Mouse (Mus musculus) T-helper 2 cell (primary cell): ENCODE measurements around the gene Dcaf8.

Experiments used
- in situ Hi-C: fragments of 300-600 bp; cut with MboI, MseI; formaldehyde crosslinking; loops from one replicate; pipeline ENCODE4 v1.15.1; 2025; ENCODE audit warnings: high pct_unique_total_duplicates

Gene Dcaf8

DNA sequence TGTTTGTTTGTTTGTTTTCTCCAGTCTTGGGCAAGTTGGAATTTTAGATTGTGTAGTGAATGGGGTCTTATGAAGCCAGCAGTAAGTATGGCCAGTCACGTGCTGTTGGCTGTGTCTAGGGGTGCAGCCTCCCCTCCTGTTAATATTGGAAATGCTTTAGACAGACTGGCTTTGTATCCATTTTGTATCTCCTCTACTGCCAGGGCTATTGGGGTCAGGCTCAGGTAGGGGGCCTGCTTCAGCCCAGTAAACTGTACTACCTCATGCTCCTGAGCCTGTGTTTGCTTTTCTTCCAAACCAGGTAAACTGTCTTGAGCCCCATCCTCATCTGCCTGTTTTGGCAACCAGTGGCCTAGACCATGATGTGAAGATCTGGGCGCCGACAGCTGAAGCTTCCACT, 44.3 kb downstream of the Dcaf8 start:
- in situ Hi-C loops: no loop called here

DNA sequence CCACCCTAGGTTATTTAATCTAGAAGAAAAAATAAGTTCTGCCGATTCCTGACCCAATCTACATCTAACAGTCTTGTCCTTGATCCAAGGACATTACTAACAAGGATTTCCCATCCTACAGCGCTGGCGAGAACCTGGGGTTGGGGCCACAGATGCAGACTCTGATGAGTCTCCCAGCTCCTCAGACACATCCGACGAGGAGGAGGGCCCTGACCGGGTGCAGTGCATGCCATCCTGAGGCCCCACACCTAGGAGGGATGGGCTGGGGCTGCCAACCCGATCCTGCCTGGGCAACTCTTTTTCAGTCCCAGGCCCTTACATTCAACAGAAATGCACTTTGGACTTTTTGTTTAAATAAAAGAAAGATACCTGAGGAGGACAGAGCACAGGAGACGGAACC, 46.6 kb downstream of the Dcaf8 start:
- in situ Hi-C loops: no loop called here

- in situ Hi-C loops: no loop called here
Measured at GRCm38 (mm10) chr1:172197146-172197545, 49.3 kb downstream of the Dcaf8 start.

GRCm38 (mm10) chr1:172197851-172198250, 50.0 kb downstream of the Dcaf8 start:
- in situ Hi-C loops: no loop called here

DNA sequence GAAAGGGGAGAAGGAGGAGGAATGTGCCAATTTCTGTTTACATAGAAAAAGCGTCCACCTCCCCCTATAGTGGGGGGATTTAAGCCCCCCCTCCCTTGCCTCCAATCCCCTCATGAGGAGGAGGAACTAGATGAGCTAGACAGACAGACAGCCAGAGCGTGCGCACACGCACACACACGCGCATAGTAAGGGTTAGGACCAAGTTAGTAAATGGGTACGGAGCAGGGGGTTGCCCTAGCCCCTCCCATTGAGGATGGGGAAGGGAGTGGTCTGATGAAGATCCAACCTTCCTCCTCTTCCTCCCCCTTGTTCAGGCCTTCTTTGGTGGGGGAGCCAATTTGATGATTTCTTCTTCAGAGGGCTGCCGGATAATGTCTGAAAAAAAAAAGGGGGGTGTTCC, 50.4 kb downstream of the Dcaf8 start:
- in situ Hi-C loops: no loop called here

DNA sequence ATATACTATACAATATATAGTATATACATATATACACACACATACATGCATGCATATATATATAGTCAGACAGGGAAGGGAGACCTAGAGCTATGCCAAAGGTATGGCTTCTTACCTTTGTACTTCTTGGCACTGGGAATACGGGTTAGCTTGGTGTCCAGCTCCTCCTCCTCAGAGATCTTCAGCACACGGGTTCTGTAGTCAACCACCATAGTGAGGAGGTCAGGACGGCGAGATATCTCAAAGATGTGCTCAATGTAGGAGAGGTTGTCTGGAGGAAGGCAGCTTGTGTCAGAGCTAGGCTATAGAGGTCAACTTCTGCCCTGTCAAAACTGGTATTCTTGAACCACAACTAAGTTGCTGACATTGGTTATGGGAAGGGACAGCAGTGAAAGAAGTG, 51.1 kb downstream of the Dcaf8 start:
- in situ Hi-C loops: no loop called here

DNA sequence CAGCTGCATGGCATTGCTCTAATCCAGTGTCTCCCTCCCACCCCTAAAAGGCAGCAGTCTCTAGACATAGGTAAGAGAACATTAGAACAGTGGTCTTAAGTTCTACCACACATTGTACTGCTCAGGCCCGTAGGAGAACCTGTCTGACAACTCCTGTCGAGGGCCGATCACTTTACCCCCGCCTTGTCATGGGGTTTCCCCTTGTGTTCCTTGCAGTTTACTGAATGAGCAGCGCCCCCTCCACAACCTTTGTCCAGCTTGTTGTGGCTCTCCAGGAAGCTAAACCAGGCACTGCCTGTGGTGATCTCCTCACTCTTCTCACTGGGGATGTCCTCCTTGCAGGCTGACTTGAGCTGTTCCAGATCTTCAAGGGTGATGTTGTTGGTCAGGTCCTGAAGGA, 52.3 kb downstream of the Dcaf8 start:
- in situ Hi-C loops: loop anchor here (25.0 kb wide), 1 partner anchor 1338 kb away; the partner anchor contains the start of gene Atf6

DNA sequence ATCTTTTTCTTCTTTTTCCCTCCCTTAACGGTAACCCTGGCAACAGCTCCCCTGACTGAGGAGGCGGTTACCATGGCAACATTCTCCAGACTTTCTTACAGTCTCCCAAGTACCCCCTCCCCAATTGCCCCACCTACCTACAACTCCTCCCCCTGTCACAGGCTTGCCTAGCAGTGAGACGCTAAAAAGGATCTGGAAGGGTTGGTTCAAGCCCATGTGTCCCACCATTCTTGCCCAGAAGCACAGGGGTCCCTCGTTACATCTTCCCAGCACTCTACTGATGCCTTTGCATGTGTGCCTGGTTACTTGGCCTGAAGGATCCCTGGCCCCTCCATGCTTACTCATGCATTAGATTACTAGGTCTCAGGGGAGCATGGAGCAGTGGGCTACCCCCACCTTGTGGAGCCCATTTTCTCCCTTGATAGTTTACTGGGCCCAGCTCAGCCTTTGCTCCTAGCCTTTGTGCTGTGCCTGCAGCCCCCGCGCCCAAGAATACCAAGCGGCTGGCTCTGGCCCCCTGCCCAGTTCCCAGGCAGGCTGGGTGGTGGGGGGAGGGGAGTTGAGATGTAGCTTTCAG, 53.1 kb downstream of the Dcaf8 start:
- in situ Hi-C loops: loop anchor here (25.0 kb wide), 1 partner anchor 1339 kb away; the partner anchor contains the start of gene Atf6

GRCm38 (mm10) chr1:172201967-172202880, 54.3 kb downstream of the Dcaf8 start:
- in situ Hi-C loops: loop anchor here (25.0 kb wide), 1 partner anchor 1340 kb away; the partner anchor contains the start of gene Atf6

- in situ Hi-C loops: loop anchor here (25.0 kb wide), 1 partner anchor 1341 kb away; the partner anchor contains the start of gene Atf6
Measured at GRCm38 (mm10) chr1:172202894-172203522, 55.1 kb downstream of the Dcaf8 start.

GRCm38 (mm10) chr1:172203566-172203965, 55.7 kb downstream of the Dcaf8 start:
- in situ Hi-C loops: loop anchor here (25.0 kb wide), 1 partner anchor 1341 kb away; the partner anchor contains the start of gene Atf6

GRCm38 (mm10) chr1:172204033-172204813, 56.3 kb downstream of the Dcaf8 start:
- in situ Hi-C loops: loop anchor here (25.0 kb wide), 1 partner anchor 1342 kb away; the partner anchor contains the start of gene Atf6

- in situ Hi-C loops: loop anchor here (25.0 kb wide), 1 partner anchor 1343 kb away; the partner anchor contains the start of gene Atf6
Measured at GRCm38 (mm10) chr1:172204814-172205740, 57.2 kb downstream of the Dcaf8 start.

- in situ Hi-C loops: loop anchor here (25.0 kb wide), 1 partner anchor 1343 kb away; the partner anchor contains the start of gene Atf6
Measured at GRCm38 (mm10) chr1:172205741-172206087, 57.8 kb downstream of the Dcaf8 start.

- in situ Hi-C loops: loop anchor here (25.0 kb wide), 1 partner anchor 1344 kb away; the partner anchor contains the start of gene Atf6
Measured at GRCm38 (mm10) chr1:172206141-172206917, 58.4 kb downstream of the Dcaf8 start, which contains the start of gene Pea15a. TSS of gene Pea15a (minus strand) at chr1:172206804.

GRCm38 (mm10) chr1:172207111-172207584, 59.3 kb downstream of the Dcaf8 start:
- in situ Hi-C loops: loop anchor here (25.0 kb wide), 1 partner anchor 1345 kb away; the partner anchor contains the start of gene Atf6

DNA sequence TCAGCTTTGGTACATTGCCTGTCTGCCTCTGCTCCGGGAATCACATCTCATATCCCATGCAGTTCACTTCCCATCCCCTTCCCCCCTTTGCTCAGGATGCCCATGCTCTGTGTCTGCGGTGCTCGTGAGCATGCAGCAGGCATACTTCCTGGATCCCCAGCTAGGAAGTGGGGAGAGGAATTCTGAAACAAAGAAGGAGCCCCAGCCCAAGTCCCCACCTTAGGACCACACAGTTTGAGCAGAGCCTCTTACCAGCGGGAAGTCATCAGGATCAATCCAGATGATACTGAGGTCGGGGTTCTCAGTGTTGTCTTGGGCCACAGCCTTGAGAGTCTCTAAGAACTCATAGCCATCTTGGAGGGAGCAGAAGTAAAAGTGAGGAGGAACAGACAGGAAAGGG, 64.9 kb downstream of the Dcaf8 start:
- in situ Hi-C loops: loop anchor here (25.0 kb wide), 1 partner anchor 1350 kb away; the partner anchor contains the start of gene Atf6

DNA sequence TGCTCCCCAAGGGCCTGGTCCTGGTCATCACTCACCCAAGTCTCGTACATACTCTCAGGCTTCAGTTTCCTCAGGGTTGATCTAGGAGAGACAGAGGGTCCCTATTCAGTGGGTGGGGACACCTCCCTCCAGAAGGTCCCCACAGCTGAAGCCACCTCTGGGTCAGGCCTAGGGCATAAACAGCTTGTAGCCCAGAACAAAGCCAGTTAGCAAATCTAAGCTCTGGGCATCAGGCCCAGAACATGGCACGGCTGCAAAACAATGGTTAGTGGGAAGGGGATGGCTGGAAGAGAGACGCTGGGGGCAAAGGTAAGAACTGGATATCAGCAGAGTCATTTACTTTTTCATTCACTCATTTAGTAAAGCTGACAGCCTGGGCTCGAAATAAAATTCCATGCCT, 65.9 kb downstream of the Dcaf8 start:
- in situ Hi-C loops: loop anchor here (25.0 kb wide), 1 partner anchor 1351 kb away; the partner anchor contains the start of gene Atf6

- in situ Hi-C loops: loop anchor here (25.0 kb wide), 1 partner anchor 1352 kb away; the partner anchor contains the start of gene Atf6
Measured at GRCm38 (mm10) chr1:172214748-172215147, 66.9 kb downstream of the Dcaf8 start.
